Comparison of ENCODE assay signal across 11 mouse cellular contexts in the genomic region with DNA sequence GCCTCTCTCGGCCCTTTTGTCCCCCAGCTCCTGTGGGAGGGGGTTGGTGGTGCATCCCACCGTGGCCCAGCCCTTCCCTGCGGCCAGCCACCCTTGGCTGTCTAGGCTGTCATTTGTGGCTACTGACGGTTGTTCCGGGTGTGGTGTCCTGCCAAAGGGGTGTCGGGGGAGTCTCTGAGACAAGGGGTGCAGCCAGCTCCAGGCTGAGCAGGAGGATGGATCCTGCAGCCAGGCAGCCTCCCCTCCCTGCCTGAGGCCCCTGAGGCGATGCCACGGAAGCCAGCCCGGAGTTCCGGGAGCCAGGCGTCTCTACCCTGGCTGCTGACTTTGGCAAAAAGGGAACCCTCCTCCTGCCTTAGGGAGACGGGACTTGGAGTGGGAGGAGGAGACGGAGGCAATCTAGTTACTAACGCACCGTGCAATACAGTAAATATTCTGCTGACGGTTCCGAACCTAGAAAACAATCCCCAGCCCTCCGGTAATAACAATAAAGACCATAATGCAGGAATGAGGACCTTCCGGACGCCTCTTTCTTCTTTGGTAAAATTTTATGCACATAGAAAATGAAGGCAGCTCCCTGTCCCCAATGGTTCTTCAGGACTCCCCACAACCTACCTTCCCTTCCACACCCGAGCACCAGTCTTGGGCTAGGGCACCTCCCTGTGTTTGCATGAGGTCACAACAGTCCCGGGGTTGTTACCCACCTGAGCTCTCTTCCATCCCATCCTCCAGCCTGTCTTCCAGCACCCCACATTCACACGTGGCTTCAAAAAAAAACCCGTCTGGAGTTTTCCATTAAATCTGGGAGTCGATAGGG. TPM values are rescaled to one million over a fixed set of nuclear protein-coding genes. Genes with fewer than 3 reads are reported as not detected.
DNase-seq lines count a peak whose midpoint lies in the region; ATAC-seq and TF ChIP-seq lines count a peak whose summit lies in the region.
"Had no signal": no experiment of that assay in that cellular context is flagged by ENCODE, and none has a peak within 500 bp of the region (broad histone marks: within the 10 kb centered on the region; RNA-seq: fewer than 3 reads in every experiment).

No protein-coding gene starts in this region.

- no peaks in the 10 kb centered on the region for H3K36me3 ChIP-seq in intestine, postnatal 0 days (ENCODE audit: control insufficient read depth, insufficient read depth)
- H3K36me3 ChIP-seq in intestine, embryonic 16.5 days (ENCODE audit: control insufficient read depth, insufficient read depth, low read length), result no peaks in the 10 kb centered on the region
- H3K36me3 ChIP-seq in embryonic facial prominence, embryonic 14.5 days (ENCODE audit: control insufficient read depth, insufficient read depth, low read length), result no peaks in the 10 kb centered on the region
- H3K36me3 ChIP-seq in neural tube, embryonic 12.5 days, result no peaks in the 10 kb centered on the region

- ATAC-seq in intestine, postnatal 0 days, result no peak
- ATAC-seq in intestine, embryonic 16.5 days, result no peak
- peak; percentile 60; the same call in 1 of the 2 replicates for ATAC-seq in embryonic facial prominence, embryonic 14.5 days (ENCODE audit: low read depth)
- ATAC-seq in neural tube, embryonic 12.5 days (ENCODE audit: low FRiP score, low read depth), result peak; percentile 71; the same call in 1 of the 2 replicates

- H3K4me3 ChIP-seq in intestine, postnatal 0 days (ENCODE audit: low read depth, low read length), result no peak overlapping the region
- H3K4me3 ChIP-seq in intestine, embryonic 16.5 days (ENCODE audit: low read length), result no peak overlapping the region
- H3K4me3 ChIP-seq in embryonic facial prominence, embryonic 14.5 days (ENCODE audit: low read depth, low read length), result peak overlapping the region; percentile 8; the same call in 1 of the 2 replicates
- H3K4me3 ChIP-seq in neural tube, embryonic 12.5 days, result no peak overlapping the region

- 4% methylated on average over 25 of the region's 25 CpGs for WGBS in intestine, postnatal 0 days
- 3% methylated on average over 25 of the region's 25 CpGs for whole genome bisulfite sequencing in intestine, embryonic 16.5 days
- WGBS in embryonic facial prominence, embryonic 14.5 days, result 1% methylated on average over 22 of the region's 25 CpGs
- 1% methylated on average over 25 of the region's 25 CpGs for WGBS in neural tube, embryonic 12.5 days

- no peak overlapping the region for H3K4me2 ChIP-seq in intestine, postnatal 0 days (replicated peaks; ENCODE audit: low read depth)
- no peak overlapping the region for H3K4me2 ChIP-seq in intestine, embryonic 16.5 days (ENCODE audit: low read depth, low read length)
- H3K4me2 ChIP-seq in embryonic facial prominence, embryonic 14.5 days (ENCODE audit: low read depth, low read length), result peak overlapping the region; percentile 38
- H3K4me2 ChIP-seq in neural tube, embryonic 12.5 days (replicated peaks), result peak overlapping the region; percentile 40

- peak; percentile 42 for TF ChIP-seq CTCF in intestine, postnatal 0 days (IDR thresholded peaks at IDR 0.05; ENCODE audit: low read depth)

- DNase-seq in T-cell, adult 2 months (ENCODE audit: low spot score), result peak; percentile 17
- peak; percentile 53 for DNase-seq in embryonic facial prominence, embryonic 14.5 days (ENCODE audit: low spot score)
- no peak for DNase-seq in c-Kit-positive CD71-positive TER-119-positive erythroid progenitor cells, embryonic 14.5 days (ENCODE audit: low spot score)
- DNase-seq in kidney, postnatal 25 days, result no peak
- DNase-seq: gastrocnemius, postnatal 25 days; lung, postnatal 36 days; right cerebral cortex, postnatal 14 days had no signal

- H3K9ac ChIP-seq in intestine, postnatal 0 days (ENCODE audit: low read depth, low read length), result no peak overlapping the region
- H3K9ac ChIP-seq in intestine, embryonic 16.5 days (ENCODE audit: low read depth, low read length), result no peak overlapping the region
- H3K9ac ChIP-seq in embryonic facial prominence, embryonic 14.5 days (ENCODE audit: low read depth, low read length), result no peak overlapping the region
- H3K9ac ChIP-seq in neural tube, embryonic 12.5 days, result peak overlapping the region; percentile 9; the same call in 1 of the 2 replicates

- no peaks in the 10 kb centered on the region for H3K4me1 ChIP-seq in intestine, postnatal 0 days (replicated peaks; ENCODE audit: control insufficient read depth, insufficient read depth, low read length)
- no peaks in the 10 kb centered on the region for H3K4me1 ChIP-seq in intestine, embryonic 16.5 days (ENCODE audit: control insufficient read depth, insufficient read depth, low read length)
- H3K4me1 ChIP-seq in embryonic facial prominence, embryonic 14.5 days (ENCODE audit: control insufficient read depth, insufficient read depth, low read length), result peaks cover 5% of the 10 kb centered on the region; the same call in 1 of the 2 replicates
- H3K4me1 ChIP-seq in neural tube, embryonic 12.5 days, result peaks cover 5% of the 10 kb centered on the region

- no peak overlapping the region for H3K27ac ChIP-seq in intestine, postnatal 0 days (ENCODE audit: low read depth, low read length)
- no peak overlapping the region for H3K27ac ChIP-seq in intestine, embryonic 16.5 days (ENCODE audit: low read length)
- no peak overlapping the region for H3K27ac ChIP-seq in embryonic facial prominence, embryonic 14.5 days (replicated peaks; ENCODE audit: low read depth, low read length)
- no peak overlapping the region for H3K27ac ChIP-seq in neural tube, embryonic 12.5 days

- no peaks in the 10 kb centered on the region for H3K9me3 ChIP-seq in intestine, postnatal 0 days (ENCODE audit: control insufficient read depth)
- no peaks in the 10 kb centered on the region for H3K9me3 ChIP-seq in intestine, embryonic 16.5 days (ENCODE audit: control insufficient read depth, low read length)
- H3K9me3 ChIP-seq in embryonic facial prominence, embryonic 14.5 days (ENCODE audit: control insufficient read depth, low read length), result no peaks in the 10 kb centered on the region
- no peaks in the 10 kb centered on the region for H3K9me3 ChIP-seq in neural tube, embryonic 12.5 days

- H3K27me3 ChIP-seq in intestine, postnatal 0 days (replicated peaks; ENCODE audit: control insufficient read depth, insufficient read depth, low read length), result peaks cover 67% of the 10 kb centered on the region
- H3K27me3 ChIP-seq in intestine, embryonic 16.5 days (replicated peaks; ENCODE audit: control insufficient read depth, insufficient read depth, low read length), result peaks cover 70% of the 10 kb centered on the region
- H3K27me3 ChIP-seq in embryonic facial prominence, embryonic 14.5 days (replicated peaks; ENCODE audit: control insufficient read depth, insufficient read depth, low read length), result peaks cover 78% of the 10 kb centered on the region
- peaks cover 57% of the 10 kb centered on the region for H3K27me3 ChIP-seq in neural tube, embryonic 12.5 days (replicated peaks)

RNA-seq across cellular contexts. Expression of a gene that starts 19.1 kb away (rescaled TPM):
- polyA plus RNA-seq in intestine, postnatal 0 days (2015; fragmentation: Nextera tagmentation; extraction: Ambion mirVana), result not detected in 2 replicates
- polyA plus RNA-seq in intestine, embryonic 16.5 days (2015; fragmentation: Nextera tagmentation; extraction: Ambion mirVana), result not detected in 2 replicates
- 2.6 TPM in 2 replicates for polyA plus RNA-seq in embryonic facial prominence, embryonic 14.5 days (2014; fragmentation: Nextera tagmentation; extraction: Ambion mirVana)
- 2.3 and 2.7 TPM in 2 replicates for polyA plus RNA-seq in neural tube, embryonic 12.5 days (2016; fragmentation: Nextera tagmentation; extraction: Ambion mirVana)
- polyA plus RNA-seq: large intestine, adult 2 months had no signal

Comparison
In these comparisons a context has a peak if more than half of its experiments do, and no peak if none do; other contexts are left out.
1. ATAC-seq: peak in embryonic facial prominence, embryonic 14.5 days (single experiment) and neural tube, embryonic 12.5 days (single experiment); none in intestine, postnatal 0 days (single experiment) and intestine, embryonic 16.5 days (single experiment).
2. H3K4me2 ChIP-seq: peak in embryonic facial prominence, embryonic 14.5 days (single experiment) and neural tube, embryonic 12.5 days (single experiment); none in intestine, postnatal 0 days (single experiment) and intestine, embryonic 16.5 days (single experiment).
3. DNase-seq: peak in T-cell, adult 2 months (single experiment) and embryonic facial prominence, embryonic 14.5 days (single experiment); none in c-Kit-positive CD71-positive TER-119-positive erythroid progenitor cells, embryonic 14.5 days (single experiment) and kidney, postnatal 25 days (0 of 2).